Mouse (Mus musculus) neural tube, embryonic 14.5 days (tissue): ENCODE data around the gene Glb1l2. TPM values are rescaled to one million over a fixed set of nuclear protein-coding genes. Genes with fewer than 3 reads are reported as not detected.

Experiments used
- ATAC-seq: fragments of 200-750 bp; cut with Nextera tagmentation; 2 replicates; pipeline ENCODE4 v1.8.0; 2017; ENCODE audit warnings: low read depth, mild to moderate bottlenecking, moderate TSS enrichment, moderate library complexity
- H3K27ac ChIP-seq: fragments of 300-500 bp; sonication (generic); 2 replicates; pipeline ENCODE4 v1.5.1; 2014; ENCODE audit warnings: low read depth, mild to moderate bottlenecking, control low read depth, low read length, moderate library complexity, mixed read lengths
- H3K27me3 ChIP-seq: fragments of 300-500 bp; sonication (generic); 2 replicates; pipeline ENCODE4 v1.6.1; 2014; ENCODE audit warnings: low read length; ENCODE audit not compliant: control insufficient read depth, insufficient read depth
- H3K36me3 ChIP-seq: fragments of 300-500 bp; sonication (generic); 2 replicates; pipeline ENCODE4 v1.6.1; 2014; ENCODE audit warnings: low read length, mixed read lengths; ENCODE audit not compliant: control insufficient read depth, insufficient read depth
- H3K4me1 ChIP-seq: fragments of 300-500 bp; sonication (generic); 2 replicates; pipeline ENCODE4 v1.6.1; 2014; ENCODE audit warnings: low read length; ENCODE audit not compliant: control insufficient read depth, insufficient read depth
- H3K4me2 ChIP-seq: fragments of 300-500 bp; sonication (generic); 2 replicates; pipeline ENCODE4 v1.6.1; 2014; ENCODE audit warnings: mild to moderate bottlenecking, low read depth, low read length, control low read depth
- H3K4me3 ChIP-seq: fragments of 300-500 bp; sonication (generic); 2 replicates; pipeline ENCODE4 v1.5.1; 2014; ENCODE audit warnings: low read depth, low read length, control low read depth, mixed read lengths
- H3K9ac ChIP-seq: fragments of 300-500 bp; sonication (generic); replicated peaks from 2 replicates; pipeline ENCODE4 v1.6.1; 2014; ENCODE audit warnings: low read depth, mild to moderate bottlenecking, control low read depth, low read length, mixed read lengths
- H3K9me3 ChIP-seq: fragments of 300-500 bp; sonication (generic); 2 replicates; pipeline ENCODE4 v1.6.1; 2016; ENCODE audit warnings: low read length; ENCODE audit not compliant: control insufficient read depth
- WGBS: fragments of 180-500 bp; shearing (Covaris S2); extraction: QIAGEN DNeasy Blood & Tissue Kit; methylation state at CpG from one replicate; pipeline ENCODE4 v1.1.7; 2014; 5-methylcytosine and 5-hydroxymethylcytosine counted together
- polyA plus RNA-seq: library from polyadenylated mRNA; unstranded; fragments of >200 nt; fragmentation: Nextera tagmentation; extraction: Ambion mirVana; gene quantifications from 2 replicates; pipeline ENCODE4 v1.2.1, GENCODE M21; 2014

Glb1l2 gene
- polyA plus RNA-seq, 1 experiment from 2014 or later: 1.9 TPM

GRCm38 (mm10) chr9:26747121-26747520 is 59.1 kb downstream of the Glb1l2 start:
- ATAC-seq: no peak
- H3K9ac ChIP-seq: no peak overlapping the region
- H3K4me1 ChIP-seq: no peaks in the 10 kb centered on the region
- H3K4me2 ChIP-seq: no peak overlapping the region
- no peaks in the 10 kb centered on the region for H3K36me3 ChIP-seq
- H3K4me3 ChIP-seq: no peak overlapping the region
- no peaks in the 10 kb centered on the region for H3K9me3 ChIP-seq
- H3K27me3 ChIP-seq: no peaks in the 10 kb centered on the region
- H3K27ac ChIP-seq: no peak overlapping the region
- WGBS: 69% methylated on average over 4 of the region's 4 CpGs

DNA sequence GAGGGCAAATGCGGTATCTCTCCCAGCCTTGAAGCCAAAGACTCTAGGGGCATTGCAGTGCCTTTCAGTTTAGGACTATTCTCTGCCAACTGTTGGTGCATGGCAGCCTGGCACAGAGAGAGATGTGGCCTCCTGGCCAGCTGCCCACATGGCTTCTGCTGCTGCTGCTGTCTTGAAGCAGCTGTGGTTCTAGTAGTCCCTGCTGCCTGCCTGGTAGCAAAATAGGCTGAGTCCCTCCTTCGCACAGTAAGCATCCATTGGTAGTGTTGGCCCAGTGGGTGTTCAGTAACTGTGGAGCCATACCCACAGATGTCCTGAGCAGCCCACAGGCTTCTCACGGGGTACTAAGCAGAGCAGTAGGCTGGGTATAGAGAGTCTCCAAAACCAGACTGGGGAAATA is 63.5 kb downstream of the Glb1l2 start:
- H3K36me3 ChIP-seq: no peaks in the 10 kb centered on the region
- no peaks in the 10 kb centered on the region for H3K4me1 ChIP-seq
- H3K4me2 ChIP-seq: no peak overlapping the region
- no peak overlapping the region for H3K4me3 ChIP-seq
- 88% methylated on average over 3 of the region's 3 CpGs for WGBS
- no peaks in the 10 kb centered on the region for H3K9me3 ChIP-seq
- no peaks in the 10 kb centered on the region for H3K27me3 ChIP-seq
- H3K27ac ChIP-seq: no peak overlapping the region
- peak; percentile 29; the same call in 1 of the 2 replicates for ATAC-seq
- no peak overlapping the region for H3K9ac ChIP-seq

GRCm38 (mm10) chr9:26737116-26737515 is 69.2 kb downstream of the Glb1l2 start:
- peak overlapping the region; percentile 81 for H3K4me2 ChIP-seq
- peaks cover 23% of the 10 kb centered on the region for H3K4me1 ChIP-seq
- 33% methylated on average over 5 of the region's 5 CpGs for WGBS
- H3K27ac ChIP-seq: no peak overlapping the region
- H3K4me3 ChIP-seq: peak overlapping the region; percentile 6; the same call in 1 of the 2 replicates
- H3K9me3 ChIP-seq: no peaks in the 10 kb centered on the region
- no peak overlapping the region for H3K9ac ChIP-seq
- no peak for ATAC-seq
- no peaks in the 10 kb centered on the region for H3K36me3 ChIP-seq
- no peaks in the 10 kb centered on the region for H3K27me3 ChIP-seq

DNA sequence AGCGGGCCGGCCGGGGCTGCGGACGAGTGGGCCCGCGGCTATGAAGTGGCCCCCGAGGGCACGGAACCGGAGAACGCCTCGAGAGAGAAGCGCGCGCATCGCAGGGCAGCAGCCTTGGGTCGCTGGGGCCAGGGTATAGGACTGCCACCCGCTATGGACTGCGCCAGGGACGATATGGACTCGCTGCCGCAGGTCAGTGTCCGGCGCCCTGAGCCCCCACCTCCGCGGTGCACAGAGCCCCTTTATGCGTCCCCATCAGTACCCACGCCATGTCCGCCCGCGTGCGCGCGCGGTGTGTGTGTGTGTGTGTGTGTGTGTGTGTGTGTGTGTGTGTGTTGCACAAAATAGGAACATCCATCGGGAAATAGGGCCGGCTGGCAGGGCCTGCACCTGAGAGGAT is 72.3 kb downstream of the Glb1l2 start:
- peak overlapping the region; percentile 81 for H3K4me2 ChIP-seq
- peak overlapping the region; percentile 98 for H3K9ac ChIP-seq
- peak; percentile 76 for ATAC-seq
- H3K4me3 ChIP-seq: peak overlapping the region; percentile 93
- H3K4me1 ChIP-seq: peaks cover 23% of the 10 kb centered on the region
- peak overlapping the region; percentile 93 for H3K27ac ChIP-seq
- no peaks in the 10 kb centered on the region for H3K36me3 ChIP-seq
- under 1% methylated on average over 36 of the region's 37 CpGs for WGBS
- H3K27me3 ChIP-seq: no peaks in the 10 kb centered on the region
- H3K9me3 ChIP-seq: no peaks in the 10 kb centered on the region

- H3K4me2 ChIP-seq: peak within 1 kb of the TSS; percentile 81
- under 1% methylated on average over 28 of the region's 65 CpGs for WGBS
- no peaks in the 10 kb centered on the region for H3K27me3 ChIP-seq
- H3K9ac ChIP-seq: peak within 1 kb of the TSS; percentile 98
- peaks cover 23% of the 10 kb centered on the region for H3K4me1 ChIP-seq
- H3K27ac ChIP-seq: peak within 1 kb of the TSS; percentile 93
- no peaks in the 10 kb centered on the region for H3K9me3 ChIP-seq
- ATAC-seq: peak; percentile 94
- no peaks in the 10 kb centered on the region for H3K36me3 ChIP-seq
- peak within 1 kb of the TSS; percentile 93 for H3K4me3 ChIP-seq
Observed at GRCm38 (mm10) chr9:26733206-26733891, 72.9 kb downstream of the Glb1l2 start, which contains the start of gene B3gat1. Gene B3gat1, plus strand, starts transcription at chr9:26733728.

DNA sequence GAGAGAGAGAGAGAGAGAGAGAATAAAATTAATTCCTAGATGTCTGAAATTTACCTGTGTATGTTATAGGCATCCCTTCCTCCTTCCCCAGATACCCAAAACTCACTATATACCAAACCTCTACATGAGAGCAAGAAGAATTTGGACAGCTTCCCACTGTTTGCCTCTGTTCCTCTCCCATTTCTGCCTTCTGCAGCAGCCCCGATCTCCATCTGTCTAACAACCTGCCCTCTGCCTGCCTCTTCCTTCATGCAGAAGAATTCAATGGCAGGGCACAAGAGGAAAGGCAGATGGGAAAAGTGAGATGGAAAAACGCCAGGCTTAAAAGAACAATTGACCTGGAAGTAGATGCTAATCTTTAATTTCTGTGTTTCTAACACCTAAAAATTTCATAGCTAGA is 77.7 kb downstream of the Glb1l2 start:
- Histone ChIP-seq H3K4me1 (peaks cover 3% of the 10 kb centered on the region; the same call in 1 of the 2 replicates), H3K9ac (no peak overlapping the region), H3K27me3 (no peaks in the 10 kb centered on the region), H3K9me3 (no peaks in the 10 kb centered on the region), H3K27ac (no peak overlapping the region), H3K4me2 (no peak overlapping the region), H3K4me3 (no peak overlapping the region), H3K36me3 (no peaks in the 10 kb centered on the region)
- WGBS: 77% methylated on average over 2 of the region's 2 CpGs
- no peak for ATAC-seq

- no peaks in the 10 kb centered on the region for H3K9me3 ChIP-seq
- H3K36me3 ChIP-seq: no peaks in the 10 kb centered on the region
- no peak overlapping the region for H3K27ac ChIP-seq
- no peak overlapping the region for H3K4me3 ChIP-seq
- no peak overlapping the region for H3K9ac ChIP-seq
- no peaks in the 10 kb centered on the region for H3K27me3 ChIP-seq
- no peak for ATAC-seq
- H3K4me2 ChIP-seq: no peak overlapping the region
- WGBS: 56% methylated on average over 2 of the region's 2 CpGs
- no peaks in the 10 kb centered on the region for H3K4me1 ChIP-seq
Observed at GRCm38 (mm10) chr9:26727445-26727844, 78.8 kb downstream of the Glb1l2 start.

DNA sequence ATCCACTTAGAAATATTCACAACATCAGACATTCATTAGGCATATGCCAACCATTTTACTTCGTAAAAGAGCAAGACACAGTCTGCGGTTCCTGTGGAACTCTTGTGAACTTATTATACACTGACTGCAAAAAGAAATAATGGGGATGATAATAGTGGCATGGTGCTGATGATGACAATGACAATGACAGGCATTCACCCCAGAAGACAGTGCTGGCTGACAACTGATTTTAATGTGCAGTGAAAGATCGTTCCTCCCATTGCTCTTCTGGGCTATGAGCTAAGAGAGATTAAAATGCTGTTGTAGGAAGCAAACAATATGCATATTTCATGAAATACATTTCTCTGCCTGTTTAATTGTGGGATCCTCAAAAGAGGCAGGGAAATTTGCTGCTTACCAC is 80.6 kb downstream of the Glb1l2 start:
- Histone ChIP-seq H3K4me1 (0 out of 2 replicates have a peak, but pooled peaks cover 3% of the 10 kb centered on the region), H3K4me3 (no peak overlapping the region), H3K9me3 (no peaks in the 10 kb centered on the region), H3K27ac (no peak overlapping the region), H3K36me3 (no peaks in the 10 kb centered on the region), H3K4me2 (no peak overlapping the region), H3K27me3 (no peaks in the 10 kb centered on the region), H3K9ac (no peak overlapping the region)
- 84% methylated on average over 3 of the region's 3 CpGs for WGBS
- ATAC-seq: no peak

GRCm38 (mm10) chr9:26721771-26722170 is 84.5 kb downstream of the Glb1l2 start:
- Histone ChIP-seq H3K4me1 (peaks cover 6% of the 10 kb centered on the region; the same call in 1 of the 2 replicates), H3K27me3 (no peaks in the 10 kb centered on the region), H3K9ac (no peak overlapping the region), H3K4me2 (no peak overlapping the region), H3K36me3 (no peaks in the 10 kb centered on the region), H3K4me3 (no peak overlapping the region), H3K9me3 (no peaks in the 10 kb centered on the region), H3K27ac (no peak overlapping the region)
- 72% methylated on average over 7 of the region's 7 CpGs for WGBS
- ATAC-seq: peak; percentile 52; the same call in 1 of the 2 replicates
